Comparison of ENCODE assay signal across 12 mouse cellular contexts in the genomic region with DNA sequence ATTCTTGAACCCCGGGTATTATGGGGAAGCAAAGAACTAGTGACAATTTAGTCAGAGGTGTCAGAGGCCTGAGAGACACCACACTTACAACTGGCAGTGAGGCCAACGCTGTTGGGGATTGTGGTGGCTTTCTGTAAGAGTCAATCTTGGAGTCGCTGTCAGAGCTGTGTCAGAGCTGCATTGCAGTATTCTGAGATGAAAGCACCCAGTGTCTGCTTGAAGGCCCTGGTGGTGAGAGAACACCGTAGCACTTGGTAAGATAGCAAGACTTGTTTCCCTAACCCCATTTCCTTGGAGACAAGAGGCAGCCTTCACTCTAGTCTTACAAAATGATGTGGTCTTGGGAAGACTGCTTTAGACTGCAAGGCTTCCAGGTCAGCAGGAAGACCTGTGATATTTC. TPM values are rescaled to one million over a fixed set of nuclear protein-coding genes. Genes with fewer than 3 reads are reported as not detected.
DNase-seq lines count a peak whose midpoint lies in the region; ATAC-seq lines count a peak whose summit lies in the region.
"Had no signal": no experiment of that assay in that cellular context is flagged by ENCODE, and none has a peak within 500 bp of the region (broad histone marks: within the 10 kb centered on the region; RNA-seq: fewer than 3 reads in every experiment).

No protein-coding gene starts in this region.

- H3K27ac ChIP-seq in heart, embryonic 10.5 days: peak overlapping the region; percentile 80
- H3K27ac ChIP-seq in midbrain, embryonic 11.5 days (ENCODE audit: low read depth, low read length): no peak overlapping the region
- no peak overlapping the region for H3K27ac ChIP-seq in midbrain, embryonic 14.5 days (replicated peaks; ENCODE audit: low read depth, low read length)
- H3K27ac ChIP-seq: embryonic facial prominence, embryonic 15.5 days; liver, embryonic 12.5 days had no signal

- 33% methylated on average over 4 of the region's 4 CpGs for WGBS in heart, embryonic 10.5 days
- 87% methylated on average over 4 of the region's 4 CpGs for WGBS in midbrain, embryonic 11.5 days
- WGBS in midbrain, embryonic 14.5 days: 83% methylated on average over 4 of the region's 4 CpGs

- no peak overlapping the region for H3K4me3 ChIP-seq in heart, embryonic 10.5 days
- H3K4me3 ChIP-seq in midbrain, embryonic 11.5 days (ENCODE audit: low read depth, low read length): no peak overlapping the region
- no peak overlapping the region for H3K4me3 ChIP-seq in midbrain, embryonic 14.5 days (replicated peaks; ENCODE audit: low read depth, low read length)
- H3K4me3 ChIP-seq: embryonic facial prominence, embryonic 15.5 days; liver, embryonic 12.5 days had no signal

- H3K9ac ChIP-seq in midbrain, embryonic 11.5 days (ENCODE audit: low read length): no peak overlapping the region
- no peak overlapping the region for H3K9ac ChIP-seq in midbrain, embryonic 14.5 days (replicated peaks; ENCODE audit: low read length)
- H3K9ac ChIP-seq: embryonic facial prominence, embryonic 15.5 days; liver, embryonic 12.5 days had no signal

- no peak for DNase-seq in heart, embryonic 10.5 days (ENCODE audit: low spot score)
- DNase-seq in heart, adult 9 months (ENCODE audit: low spot score in 2 of 2): no peak
- peak; percentile 67 for DNase-seq in midbrain, embryonic 11.5 days (ENCODE audit: low spot score, missing footprints)
- DNase-seq in midbrain, embryonic 14.5 days: no peak
- DNase-seq in induced T-regulatory cell, adult 2 months (ENCODE audit: low read depth): peak; percentile 50
- DNase-seq in adrenal gland, postnatal 10 days: no peak
- no peak for DNase-seq in left cerebral cortex, adult 8-10 months (ENCODE audit: low spot score in 2 of 2)
- DNase-seq: thymus, adult 2 months had no signal

- H3K4me1 ChIP-seq in heart, embryonic 10.5 days: peaks cover 49% of the 10 kb centered on the region
- no peaks in the 10 kb centered on the region for H3K4me1 ChIP-seq in midbrain, embryonic 11.5 days (ENCODE audit: control insufficient read depth, insufficient read depth, low read length)
- H3K4me1 ChIP-seq in midbrain, embryonic 14.5 days (ENCODE audit: control insufficient read depth, insufficient read depth, low read length): no peaks in the 10 kb centered on the region

- no peaks in the 10 kb centered on the region for H3K36me3 ChIP-seq in heart, embryonic 10.5 days
- no peaks in the 10 kb centered on the region for H3K36me3 ChIP-seq in midbrain, embryonic 11.5 days (ENCODE audit: control insufficient read depth, insufficient read depth, low read length)
- no peaks in the 10 kb centered on the region for H3K36me3 ChIP-seq in midbrain, embryonic 14.5 days (ENCODE audit: control insufficient read depth, insufficient read depth, low read length)
- H3K36me3 ChIP-seq: embryonic facial prominence, embryonic 15.5 days; liver, embryonic 12.5 days had no signal

- no peaks in the 10 kb centered on the region for H3K27me3 ChIP-seq in heart, embryonic 10.5 days (ENCODE audit: insufficient read depth, poor library complexity, severe bottlenecking)
- H3K27me3 ChIP-seq in midbrain, embryonic 11.5 days (ENCODE audit: control insufficient read depth, insufficient read depth, low read length): no peaks in the 10 kb centered on the region
- no peaks in the 10 kb centered on the region for H3K27me3 ChIP-seq in midbrain, embryonic 14.5 days (ENCODE audit: control insufficient read depth, insufficient read depth, low read length)
- H3K27me3 ChIP-seq: CH12.LX; embryonic facial prominence, embryonic 15.5 days; liver, embryonic 12.5 days had no signal

- no peak overlapping the region for H3K4me2 ChIP-seq in midbrain, embryonic 11.5 days
- no peak overlapping the region for H3K4me2 ChIP-seq in midbrain, embryonic 14.5 days (ENCODE audit: low read length)
- H3K4me2 ChIP-seq: embryonic facial prominence, embryonic 15.5 days; liver, embryonic 12.5 days had no signal

- no peak for ATAC-seq in midbrain, embryonic 11.5 days (ENCODE audit: low FRiP score)
- no peak for ATAC-seq in midbrain, embryonic 14.5 days (ENCODE audit: low FRiP score, low TSS enrichment)
- ATAC-seq: forebrain, embryonic 16.5 days; liver, embryonic 12.5 days had no signal

- H3K9me3 ChIP-seq in heart, embryonic 10.5 days: no peaks in the 10 kb centered on the region
- H3K9me3 ChIP-seq in midbrain, embryonic 11.5 days (ENCODE audit: control insufficient read depth, low read length): no peaks in the 10 kb centered on the region
- H3K9me3 ChIP-seq in midbrain, embryonic 14.5 days (ENCODE audit: control insufficient read depth, low read length): no peaks in the 10 kb centered on the region
- H3K9me3 ChIP-seq: embryonic facial prominence, embryonic 15.5 days; liver, embryonic 12.5 days had no signal

RNA-seq across cellular contexts. Expression of gene 1700056E22Rik, which starts 18.2 kb away (rescaled TPM):
- 1.1 and 1.3 TPM in 2 replicates for polyA plus RNA-seq in heart, embryonic 10.5 days (2016; fragmentation: Nextera tagmentation; extraction: Ambion mirVana)
- 1.4 and 2.0 TPM in 2 replicates for polyA plus RNA-seq in midbrain, embryonic 11.5 days (2014; fragmentation: Nextera tagmentation; extraction: Ambion mirVana)
- 0.77 and 1.4 TPM in 2 replicates for polyA plus RNA-seq in midbrain, embryonic 14.5 days (2014; fragmentation: Nextera tagmentation; extraction: Ambion mirVana)
- 1 to 10 TPM; 6.2 to 6.3 TPM for total RNA-seq in adrenal gland, postnatal 10 days (2021)
- under 1 TPM in 2 of 4 experiments, not detected in 2; 0.37 to 0.39 TPM for total RNA-seq in left cerebral cortex, adult 8-10 months (2022)

RNA-seq across cellular contexts. Expression of gene Dusp10, which starts 39.2 kb away (rescaled TPM):
- polyA plus RNA-seq in heart, embryonic 10.5 days (2016; fragmentation: Nextera tagmentation; extraction: Ambion mirVana): 8.5 and 12.3 TPM in 2 replicates
- polyA plus RNA-seq in midbrain, embryonic 11.5 days (2014; fragmentation: Nextera tagmentation; extraction: Ambion mirVana): 9.0 and 10.4 TPM in 2 replicates
- 4.0 and 4.5 TPM in 2 replicates for polyA plus RNA-seq in midbrain, embryonic 14.5 days (2014; fragmentation: Nextera tagmentation; extraction: Ambion mirVana)
- 10 to 100 TPM; 17.4 to 30.9 TPM for total RNA-seq in adrenal gland, postnatal 10 days (2021)
- 1 to 10 TPM; 5.5 to 7.1 (median 6.2) TPM for total RNA-seq in left cerebral cortex, adult 8-10 months (2022)

Comparison
In these comparisons a context has a peak if more than half of its experiments do, and no peak if none do; other contexts are left out.
1. DNase-seq: peak in midbrain, embryonic 11.5 days (single experiment) and induced T-regulatory cell, adult 2 months (single experiment); none in heart, embryonic 10.5 days (single experiment), heart, adult 9 months (0 of 2), midbrain, embryonic 14.5 days (single experiment), adrenal gland, postnatal 10 days (single experiment) and left cerebral cortex, adult 8-10 months (0 of 2).